Mouse (Mus musculus) hindbrain, embryonic 12.5 days (tissue): ENCODE results near the gene Lrrc55. TPM values are rescaled to one million over a fixed set of nuclear protein-coding genes. Genes with fewer than 3 reads are reported as not detected.
A peak's percentile ranks its signal among the peaks of the same experiment; 100 is the strongest.
"Not testable (repeated sequence)": the region's sequence is repeated elsewhere in the genome, so short reads cannot be mapped to it uniquely, and the experiment has no call there.

Experiments
- ATAC-seq: fragments of 200-750 bp; cut with Nextera tagmentation; 2 replicates; pipeline ENCODE4 v1.8.0; 2017; ENCODE audit warnings: moderate TSS enrichment; ENCODE audit not compliant: low FRiP score
- H3K27ac ChIP-seq: fragments of 300-500 bp; sonication (generic); 2 replicates; pipeline ENCODE4 v1.5.1; 2016; ENCODE audit warnings: mild to moderate bottlenecking
- H3K27me3 ChIP-seq: fragments of 300-500 bp; sonication (generic); 2 replicates; pipeline ENCODE4 v1.6.1; 2016; ENCODE audit warnings: mild to moderate bottlenecking
- H3K36me3 ChIP-seq: fragments of 300-500 bp; sonication (generic); 2 replicates; pipeline ENCODE4 v1.6.1; 2016; ENCODE audit warnings: mild to moderate bottlenecking
- H3K4me1 ChIP-seq: fragments of 300-500 bp; sonication (generic); 2 replicates; pipeline ENCODE4 v1.6.1; 2016
- H3K4me2 ChIP-seq: fragments of 300-500 bp; sonication (generic); replicated peaks from 2 replicates; pipeline ENCODE4 v1.6.1; 2016; ENCODE audit warnings: mild to moderate bottlenecking
- H3K4me3 ChIP-seq: fragments of 300-500 bp; sonication (generic); 2 replicates; pipeline ENCODE4 v1.5.1; 2016; ENCODE audit warnings: mild to moderate bottlenecking
- H3K9ac ChIP-seq: fragments of 300-500 bp; sonication (generic); 2 replicates; pipeline ENCODE4 v1.6.1; 2016; ENCODE audit warnings: mild to moderate bottlenecking, moderate library complexity
- H3K9me3 ChIP-seq: fragments of 300-500 bp; sonication (generic); replicated peaks from 2 replicates; pipeline ENCODE4 v1.6.1; 2016; ENCODE audit warnings: mild to moderate bottlenecking
- WGBS: fragments of 180-500 bp; shearing (Covaris S2); methylation state at CpG from one replicate; pipeline ENCODE4 v1.1.7; 2016; 5-methylcytosine and 5-hydroxymethylcytosine counted together
- polyA plus RNA-seq: library from polyadenylated mRNA; unstranded; fragments of >200 nt; fragmentation: Nextera tagmentation; extraction: Ambion mirVana; gene quantifications from 2 replicates; pipeline ENCODE4 v1.2.1, GENCODE M21; 2016

The Lrrc55 gene
- 3.1 TPM in 2 replicates for polyA plus RNA-seq

DNA sequence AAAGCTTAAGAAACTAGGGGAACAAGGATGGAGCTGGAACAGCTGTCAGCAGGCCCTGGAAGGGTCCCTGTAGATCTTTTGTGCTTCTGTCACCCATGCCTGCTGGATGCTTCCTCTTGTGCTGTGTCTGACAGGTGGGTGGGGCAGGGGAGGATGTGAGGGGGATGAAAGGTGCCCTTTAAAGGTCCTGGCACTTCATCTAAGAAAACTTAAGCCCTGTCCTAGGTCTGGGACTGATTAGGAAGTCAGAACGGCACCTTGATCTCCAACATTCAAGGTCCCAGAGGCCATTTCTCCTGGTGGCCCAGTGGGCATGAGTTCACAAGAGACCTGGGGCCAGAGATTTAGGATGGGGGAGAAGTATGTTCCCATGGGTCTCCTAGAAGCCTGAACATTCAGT lies at the start of gene Lrrc55:
Gene Lrrc55 (minus strand): TSS at position 297 of the 400 bp plus-strand sequence.
- H3K27ac ChIP-seq, result peak within 1 kb of the TSS; percentile 49
- no peak for ATAC-seq
- peak within 1 kb of the TSS; percentile 68 for H3K4me2 ChIP-seq
- 0 out of 2 replicates have a peak, but pooled peaks cover 5% of the 10 kb centered on the region for H3K4me1 ChIP-seq
- H3K4me3 ChIP-seq, result peak within 1 kb of the TSS; percentile 40
- WGBS, result 76% methylated on average over 1 of the region's 1 CpGs
- peaks cover 4% of the 10 kb centered on the region; the same call in 1 of the 2 replicates for H3K27me3 ChIP-seq
- H3K36me3 ChIP-seq, result no peaks in the 10 kb centered on the region
- H3K9ac ChIP-seq, result peak within 1 kb of the TSS; percentile 60
- no peaks in the 10 kb centered on the region for H3K9me3 ChIP-seq

GRCm38 (mm10) chr2:85246506-85247082 lies 49.6 kb upstream of the Lrrc55 start:
- Histone ChIP-seq H3K4me1 (no peaks in the 10 kb centered on the region), H3K4me3 (no peak overlapping the region), H3K9ac (no peak overlapping the region), H3K36me3 (no peaks in the 10 kb centered on the region), H3K4me2 (no peak overlapping the region), H3K9me3 (no peaks in the 10 kb centered on the region), H3K27ac (no peak overlapping the region), H3K27me3 (no peaks in the 10 kb centered on the region)
- 11% methylated on average over 4 of the region's 4 CpGs for WGBS
- peak; percentile 64; the same call in 1 of the 2 replicates for ATAC-seq

GRCm38 (mm10) chr2:85245737-85246136 lies 48.7 kb upstream of the Lrrc55 start:
- H3K4me3 ChIP-seq, result no peak overlapping the region
- no peaks in the 10 kb centered on the region for H3K27me3 ChIP-seq
- H3K27ac ChIP-seq, result no peak overlapping the region
- ATAC-seq, result no peak
- H3K4me1 ChIP-seq, result no peaks in the 10 kb centered on the region
- 74% methylated on average over 5 of the region's 5 CpGs for WGBS
- H3K9ac ChIP-seq, result no peak overlapping the region
- H3K4me2 ChIP-seq, result no peak overlapping the region
- H3K36me3 ChIP-seq, result no peaks in the 10 kb centered on the region
- H3K9me3 ChIP-seq, result no peaks in the 10 kb centered on the region

- H3K36me3 ChIP-seq, result no peaks in the 10 kb centered on the region
- no peak for ATAC-seq
- no peaks in the 10 kb centered on the region for H3K9me3 ChIP-seq
- H3K27me3 ChIP-seq, result no peaks in the 10 kb centered on the region
- WGBS, result 63% methylated on average over 4 of the region's 4 CpGs
- no peak overlapping the region for H3K4me2 ChIP-seq
- H3K4me3 ChIP-seq, result no peak overlapping the region
- H3K9ac ChIP-seq, result no peak overlapping the region
- no peaks in the 10 kb centered on the region for H3K4me1 ChIP-seq
- no peak overlapping the region for H3K27ac ChIP-seq
These were observed 41.2 kb upstream of the Lrrc55 start for GRCm38 (mm10) chr2:85238068-85238667.

GRCm38 (mm10) chr2:85237231-85237630 lies 40.2 kb upstream of the Lrrc55 start:
- not testable (repeated sequence) for H3K9me3 ChIP-seq, H3K27me3 ChIP-seq, ATAC-seq, H3K27ac ChIP-seq, H3K4me2 ChIP-seq, H3K4me3 ChIP-seq, H3K36me3 ChIP-seq, H3K9ac ChIP-seq, H3K4me1 ChIP-seq
- 93% methylated on average over 2 of the region's 2 CpGs for WGBS

DNA sequence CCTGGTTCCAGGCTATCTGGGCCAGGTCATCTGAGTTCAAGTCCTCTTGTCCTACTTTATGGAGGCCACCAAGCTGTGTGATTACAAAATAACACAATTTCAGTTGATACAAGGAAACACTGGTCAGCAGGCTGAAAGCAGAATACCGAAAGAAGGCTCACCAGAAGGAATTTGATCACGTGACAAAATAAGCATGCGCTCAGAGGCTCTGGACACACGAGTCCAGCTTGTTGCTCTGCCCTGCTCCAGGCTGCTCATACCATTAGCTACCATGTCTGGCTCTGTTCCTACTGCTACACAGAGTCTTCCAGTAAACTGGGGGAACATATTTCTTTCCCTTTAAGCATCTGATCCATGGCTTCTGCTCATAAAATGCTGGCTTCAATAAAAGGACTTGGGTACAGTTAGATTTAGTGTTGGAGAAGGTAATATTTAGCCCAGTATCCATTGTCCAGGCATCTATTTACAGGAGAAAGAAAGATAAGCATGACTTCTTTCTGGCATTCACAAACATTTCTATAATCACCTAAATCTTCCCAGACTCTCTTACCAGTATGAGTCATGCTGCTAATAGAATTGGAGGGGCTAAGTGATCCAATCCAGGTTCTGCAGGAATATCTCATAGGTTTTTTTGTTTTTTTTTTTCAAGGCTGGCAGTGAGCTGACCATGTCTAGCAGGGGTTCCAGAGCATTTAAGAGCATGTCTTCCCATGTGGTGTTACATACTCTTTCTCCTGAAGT lies 33.9 kb upstream of the Lrrc55 start:
- no peak for ATAC-seq

DNA sequence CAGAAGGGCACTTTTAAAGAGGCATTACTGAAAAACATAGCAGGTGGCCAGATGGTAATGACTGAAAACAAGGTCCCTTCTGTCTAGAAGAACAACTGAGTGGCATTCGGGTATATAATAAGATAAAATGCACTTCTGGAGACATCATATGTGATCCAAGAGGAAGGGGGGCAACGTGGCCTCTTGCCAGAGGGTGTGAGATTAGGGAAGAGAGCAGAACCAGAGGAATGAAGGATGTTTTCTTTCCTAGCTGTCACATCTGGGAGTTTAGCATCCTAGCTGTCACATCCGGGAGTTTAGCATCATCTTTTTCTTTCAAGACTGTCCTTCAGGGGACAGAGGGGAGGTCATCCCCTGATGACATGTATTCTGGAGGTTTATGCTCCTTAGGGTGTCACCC lies 32.6 kb upstream of the Lrrc55 start:
- H3K36me3 ChIP-seq, result no peaks in the 10 kb centered on the region
- no peak overlapping the region for H3K4me2 ChIP-seq
- H3K27me3 ChIP-seq, result no peaks in the 10 kb centered on the region
- no peak overlapping the region for H3K4me3 ChIP-seq
- no peak overlapping the region for H3K27ac ChIP-seq
- ATAC-seq, result no peak
- H3K9ac ChIP-seq, result no peak overlapping the region
- no peaks in the 10 kb centered on the region for H3K9me3 ChIP-seq
- no peaks in the 10 kb centered on the region for H3K4me1 ChIP-seq
- 70% methylated on average over 3 of the region's 3 CpGs for WGBS

More for the DNA sequence above, 33.9 kb upstream of the Lrrc55 start:
- no peak overlapping the region for H3K4me2 ChIP-seq
- H3K4me1 ChIP-seq, result no peaks in the 10 kb centered on the region
- no peaks in the 10 kb centered on the region for H3K36me3 ChIP-seq
- H3K27ac ChIP-seq, result no peak overlapping the region
- no peaks in the 10 kb centered on the region for H3K9me3 ChIP-seq
- H3K4me3 ChIP-seq, result no peak overlapping the region
- H3K27me3 ChIP-seq, result no peaks in the 10 kb centered on the region
- WGBS, result 82% methylated on average over 4 of the region's 4 CpGs
- H3K9ac ChIP-seq, result no peak overlapping the region

DNA sequence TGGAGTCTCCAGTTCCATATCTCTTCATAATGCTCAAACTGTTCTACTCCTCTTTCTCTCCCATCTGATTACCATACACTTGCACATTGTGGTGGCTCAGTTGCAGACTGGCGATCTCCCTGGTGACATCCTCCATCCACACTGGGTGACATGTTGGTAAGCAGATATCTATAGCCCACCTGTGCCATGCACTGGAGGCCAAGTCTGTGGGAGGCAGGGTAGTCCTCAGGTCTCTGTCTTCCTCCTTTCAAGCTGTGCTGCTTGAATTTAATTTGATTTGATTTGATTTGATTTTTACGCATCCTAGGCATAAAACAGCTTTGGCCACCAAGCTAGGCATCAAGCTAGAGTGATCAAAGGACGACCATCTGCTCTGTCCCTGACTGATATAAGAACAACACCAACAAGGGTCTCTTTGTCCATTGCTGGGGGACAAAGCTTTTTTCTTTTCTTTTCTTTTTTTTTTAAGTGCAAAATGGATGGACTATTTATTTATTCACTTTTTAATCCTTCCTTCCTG lies 30.9 kb upstream of the Lrrc55 start:
- WGBS, result 87% methylated on average over 3 of the region's 3 CpGs
- no peaks in the 10 kb centered on the region for H3K9me3 ChIP-seq

DNA sequence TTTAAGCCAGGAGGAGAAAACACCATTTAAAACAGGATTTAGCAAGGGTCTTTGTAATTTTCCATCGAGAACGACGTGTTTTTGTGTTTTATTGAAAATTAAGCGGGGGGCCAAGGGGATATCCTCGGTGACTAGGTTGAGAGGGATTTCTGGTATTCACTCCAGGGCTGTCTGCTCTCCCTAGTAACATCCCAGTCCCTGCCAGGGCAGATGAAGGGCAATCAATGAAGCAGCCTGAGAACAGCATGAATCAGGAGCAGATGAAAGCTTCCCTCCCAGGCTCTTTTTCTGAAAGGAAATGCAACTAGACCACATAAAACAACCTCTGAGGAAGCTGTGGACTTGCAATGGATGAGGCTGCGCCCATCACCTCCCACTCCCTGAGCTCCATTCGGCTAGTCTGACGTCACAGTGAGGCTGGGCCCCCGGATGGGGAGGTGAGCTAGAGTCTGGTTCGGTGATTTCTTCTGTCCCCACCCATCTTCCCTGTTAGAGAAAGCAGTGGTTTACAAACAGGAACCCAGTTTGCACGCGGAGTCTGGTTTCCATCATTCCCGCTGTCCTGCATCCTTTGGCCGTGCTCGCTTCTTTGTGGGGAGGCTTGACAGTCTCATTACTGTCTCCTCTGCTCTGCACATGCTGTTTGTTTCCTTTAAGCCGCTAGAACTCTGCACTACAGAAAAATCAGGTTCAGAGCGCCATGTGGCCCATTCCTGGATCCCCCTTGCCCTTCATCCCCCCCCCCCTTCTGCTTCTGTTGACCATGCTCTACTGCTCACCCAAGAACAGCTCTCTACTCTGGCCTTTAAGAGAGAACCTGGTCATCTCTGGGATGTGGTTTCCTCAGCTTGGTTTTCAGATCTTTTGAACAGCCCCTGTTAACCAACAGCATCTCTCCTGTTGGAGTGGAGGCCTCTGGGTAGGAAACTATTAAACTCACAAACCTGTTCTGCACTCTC lies 27.5 kb upstream of the Lrrc55 start:
- ATAC-seq, result no peak
- H3K4me3 ChIP-seq, result no peak overlapping the region
- no peaks in the 10 kb centered on the region for H3K9me3 ChIP-seq
- no peaks in the 10 kb centered on the region for H3K27me3 ChIP-seq
- no peak overlapping the region for H3K9ac ChIP-seq
- 0 out of 2 replicates have a peak, but pooled peaks cover 3% of the 10 kb centered on the region for H3K4me1 ChIP-seq
- H3K27ac ChIP-seq, result no peak overlapping the region
- no peaks in the 10 kb centered on the region for H3K36me3 ChIP-seq
- 52% methylated on average over 17 of the region's 17 CpGs for WGBS
- no peak overlapping the region for H3K4me2 ChIP-seq

More for the DNA sequence above, 30.9 kb upstream of the Lrrc55 start:
- no peaks in the 10 kb centered on the region for H3K36me3 ChIP-seq
- H3K4me2 ChIP-seq, result no peak overlapping the region
- no peak overlapping the region for H3K4me3 ChIP-seq
- ATAC-seq, result no peak
- H3K9ac ChIP-seq, result no peak overlapping the region
- no peaks in the 10 kb centered on the region for H3K27me3 ChIP-seq
- H3K4me1 ChIP-seq, result 0 out of 2 replicates have a peak, but pooled peaks cover 3% of the 10 kb centered on the region
- H3K27ac ChIP-seq, result no peak overlapping the region

DNA sequence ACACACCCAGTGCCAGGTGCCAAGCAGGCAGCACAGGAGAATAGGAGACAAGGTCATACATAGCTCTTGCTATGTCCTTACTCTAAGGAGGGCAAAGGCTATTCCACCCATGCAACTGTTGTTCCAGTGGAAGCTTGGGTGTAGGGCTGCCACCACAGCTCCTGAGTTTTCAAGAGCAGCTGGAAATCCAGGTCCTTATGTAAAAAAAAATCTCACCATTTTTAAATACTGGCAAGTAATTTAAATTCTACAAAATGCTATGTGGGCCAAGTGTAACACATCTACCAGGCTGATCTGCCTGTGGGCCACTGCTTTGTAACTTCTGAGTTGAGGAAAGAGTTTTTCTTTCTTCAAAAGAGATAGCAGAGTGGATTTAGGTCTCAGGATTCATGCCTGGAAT lies 19.6 kb upstream of the Lrrc55 start:
- ATAC-seq, result no peak
- no peaks in the 10 kb centered on the region for H3K36me3 ChIP-seq
- H3K27me3 ChIP-seq, result no peaks in the 10 kb centered on the region
- no peaks in the 10 kb centered on the region for H3K9me3 ChIP-seq
- H3K4me3 ChIP-seq, result no peak overlapping the region
- H3K9ac ChIP-seq, result no peak overlapping the region
- no peak overlapping the region for H3K4me2 ChIP-seq
- no peak overlapping the region for H3K27ac ChIP-seq
- no peaks in the 10 kb centered on the region for H3K4me1 ChIP-seq

DNA sequence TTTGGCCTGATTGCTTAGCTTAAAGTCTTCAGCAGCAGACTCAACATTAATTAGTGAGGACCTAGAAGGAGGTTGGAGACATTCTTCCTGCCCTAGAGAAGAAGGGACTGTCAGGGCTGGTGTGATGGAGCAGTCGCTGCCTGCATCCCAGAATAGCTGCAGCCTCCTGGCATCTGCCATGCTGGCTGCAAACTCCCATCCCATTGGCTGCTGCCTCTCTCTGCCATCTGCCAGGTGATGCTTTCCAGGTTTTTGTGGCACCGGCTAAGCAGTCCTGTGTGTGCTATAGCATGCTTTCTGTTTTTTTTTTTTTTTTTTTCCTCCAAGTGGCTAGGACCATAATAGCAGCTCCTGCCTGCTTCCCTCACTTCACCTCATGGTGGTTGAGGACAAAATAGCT lies 16.7 kb upstream of the Lrrc55 start:
- H3K9me3 ChIP-seq, result no peaks in the 10 kb centered on the region
- no peak overlapping the region for H3K4me3 ChIP-seq
- no peak overlapping the region for H3K4me2 ChIP-seq
- H3K27ac ChIP-seq, result no peak overlapping the region
- no peaks in the 10 kb centered on the region for H3K4me1 ChIP-seq
- WGBS, result 92% methylated on average over 2 of the region's 2 CpGs
- no peaks in the 10 kb centered on the region for H3K27me3 ChIP-seq
- H3K36me3 ChIP-seq, result no peaks in the 10 kb centered on the region
- H3K9ac ChIP-seq, result no peak overlapping the region
- ATAC-seq, result no peak

DNA sequence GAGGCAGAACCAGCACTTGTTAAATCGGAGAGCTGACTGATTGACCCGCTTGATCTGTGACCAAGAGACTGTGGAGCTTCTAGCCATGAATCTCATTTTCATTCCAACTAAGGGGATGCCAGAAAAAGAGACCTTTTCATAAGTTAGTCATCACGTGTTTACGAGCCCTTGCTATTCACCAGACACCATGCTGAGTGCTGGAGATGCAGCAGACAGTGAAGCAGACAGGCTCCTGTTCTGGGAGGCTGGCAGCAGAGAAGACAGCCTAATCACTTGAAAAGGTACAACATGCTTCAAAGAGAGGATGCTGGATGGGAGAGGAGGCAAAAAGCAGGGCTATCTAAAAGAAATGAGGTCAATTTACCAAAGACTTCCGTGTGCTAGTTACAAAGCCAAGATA lies 12.3 kb upstream of the Lrrc55 start:
- H3K36me3 ChIP-seq, result no peaks in the 10 kb centered on the region

More for the DNA sequence above, 12.3 kb upstream of the Lrrc55 start:
- Histone ChIP-seq H3K4me3 (no peak overlapping the region), H3K9ac (no peak overlapping the region), H3K9me3 (no peaks in the 10 kb centered on the region), H3K27ac (no peak overlapping the region), H3K4me2 (no peak overlapping the region), H3K27me3 (no peaks in the 10 kb centered on the region), H3K4me1 (no peaks in the 10 kb centered on the region)
- no peak for ATAC-seq
- 72% methylated on average over 5 of the region's 5 CpGs for WGBS
